Mouse (Mus musculus): ENCODE data around the gene Ksr1. TPM values are rescaled to one million over a fixed set of nuclear protein-coding genes. Genes with fewer than 3 reads are reported as not detected.

Ksr1 gene
- polyA plus RNA-seq, 1 experiment: 14.5 TPM

DNA sequence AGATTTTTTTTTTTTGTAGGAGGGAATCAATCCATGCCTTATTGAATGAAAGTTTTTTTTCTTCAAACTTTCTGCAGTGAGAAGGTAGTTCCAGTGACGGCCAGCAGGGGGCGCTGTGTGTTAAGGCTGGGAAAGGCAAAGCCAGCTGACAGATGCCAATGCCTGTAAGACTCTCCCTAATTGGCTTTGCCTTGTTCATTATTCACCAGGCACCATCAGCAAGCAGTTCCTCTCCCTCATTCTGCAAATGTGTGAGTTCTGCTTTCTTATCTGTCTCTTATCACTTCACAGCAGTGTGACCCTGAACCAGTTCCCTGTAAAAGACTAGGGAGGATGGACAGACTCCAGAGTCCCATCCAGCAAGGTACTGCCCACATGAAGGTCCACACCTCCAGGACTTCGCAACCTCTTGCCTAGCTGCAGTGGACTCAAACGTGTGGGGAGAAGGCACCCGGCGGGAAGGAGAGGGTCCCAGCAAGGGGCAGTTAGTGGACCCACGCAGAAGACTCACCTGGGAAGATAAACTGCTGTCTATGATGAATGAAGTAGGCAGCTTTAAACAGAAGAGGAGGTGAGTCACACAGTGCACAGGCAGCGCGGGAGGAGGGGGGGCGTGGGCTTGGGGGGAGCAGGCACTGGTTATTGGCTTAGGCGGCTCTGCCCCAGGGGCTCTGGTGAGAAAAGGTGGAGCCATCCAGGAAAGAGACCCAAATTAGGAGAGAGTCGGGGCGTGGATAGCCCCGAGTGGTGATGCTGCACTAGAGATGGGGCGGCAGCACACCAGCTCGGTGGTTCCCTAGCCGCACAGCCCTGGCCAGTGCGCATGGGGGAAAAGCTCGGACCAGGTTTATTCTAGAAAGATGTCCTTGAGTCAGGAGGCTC, 115.4 kb downstream of the Ksr1 start:
- Histone ChIP-seq H3K4me1 (ENCODE audit: control insufficient read depth, insufficient read depth, insufficient read length) (peaks cover 2% of the 10 kb centered on the region; the same call in 1 of the 2 replicates), H3K27me3 (ENCODE audit: control insufficient read depth, insufficient read depth, low read length) (no peaks in the 10 kb centered on the region), H3K4me3 (ENCODE audit: extremely low read depth, insufficient read depth, insufficient read length) (no peak overlapping the region), H3K27ac (ENCODE audit: insufficient read depth, low read length) (no peak overlapping the region), H3K36me3 (ENCODE audit: control insufficient read depth, insufficient read depth, low read length) (peaks cover 9% of the 10 kb centered on the region)
- peak in 1 of 2 experiments; percentile 75 for DNase-seq (ENCODE audit: low read depth in 1 of 2, low spot score in 2 of 2)
- TF ChIP-seq CTCF (IDR thresholded peaks at IDR 0.05; ENCODE audit: extremely low read depth, insufficient read depth, insufficient read length, insufficient replicate concordance) (peak; percentile 96; the same call in 1 of the 2 replicates), POLR2A (IDR thresholded peaks at IDR 0.05; ENCODE audit: low read depth, low read length) (no peak)
- WGBS: 76% methylated on average over 19 of the region's 19 CpGs

DNA sequence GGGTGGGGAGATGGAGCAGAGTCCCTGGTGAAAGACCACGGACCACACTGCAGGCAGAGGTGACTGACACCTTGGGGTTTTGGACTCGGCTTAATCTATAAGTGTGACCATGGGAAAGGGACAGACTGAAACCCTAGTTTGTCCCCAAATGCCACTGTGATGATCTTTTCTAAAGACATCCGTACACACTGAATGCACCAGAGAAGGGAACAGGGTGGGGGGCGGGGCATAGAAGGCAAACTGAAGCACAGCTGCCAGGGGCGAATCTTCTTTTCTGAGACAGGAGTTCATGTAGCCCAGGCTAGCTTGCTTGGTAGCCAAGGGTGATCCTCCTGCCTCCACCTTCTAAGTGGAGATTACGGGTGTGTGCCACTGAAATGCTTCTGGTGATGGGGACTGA, 122.5 kb downstream of the Ksr1 start:
- 24% methylated on average over 6 of the region's 6 CpGs for WGBS
- H3K4me3 ChIP-seq (ENCODE audit: extremely low read depth, insufficient read depth, insufficient read length): peak overlapping the region; percentile 65

DNA sequence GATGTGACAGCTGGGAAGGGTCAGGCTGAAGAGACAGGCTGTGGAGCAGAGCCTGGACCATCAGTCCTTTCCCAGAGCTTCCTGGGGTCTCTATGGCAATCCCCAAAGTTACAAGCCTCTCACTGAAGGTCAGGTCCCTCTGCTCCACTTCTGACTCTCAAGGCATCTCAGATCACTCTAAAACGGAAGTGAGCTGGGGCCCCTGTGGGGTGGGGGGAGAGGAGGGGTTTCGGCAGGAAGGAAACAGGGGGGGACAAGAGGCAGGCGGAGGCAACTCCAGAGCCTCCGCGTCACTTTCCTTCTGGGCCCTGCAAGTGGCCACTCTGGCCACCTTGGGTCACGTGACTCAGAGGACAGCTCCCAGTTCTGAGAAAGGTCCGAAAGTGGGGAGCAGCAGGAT, 122.9 kb downstream of the Ksr1 start:
- DNase-seq (ENCODE audit: low read depth in 1 of 2, low spot score in 2 of 2): peak in 1 of 2 experiments; percentile 78
- Histone ChIP-seq H3K4me1 (ENCODE audit: control insufficient read depth, insufficient read depth, insufficient read length) (peaks cover 19% of the 10 kb centered on the region; the same call in 1 of the 2 replicates), H3K27me3 (ENCODE audit: control insufficient read depth, insufficient read depth, low read length) (no peaks in the 10 kb centered on the region), H3K4me3 (ENCODE audit: extremely low read depth, insufficient read depth, insufficient read length) (peak overlapping the region; percentile 65), H3K36me3 (ENCODE audit: control insufficient read depth, insufficient read depth, low read length) (peaks cover 7% of the 10 kb centered on the region; the same call in 1 of the 2 replicates), H3K27ac (ENCODE audit: insufficient read depth, low read length) (peak overlapping the region; percentile 92)
- 0% methylated on average over 7 of the region's 7 CpGs for WGBS
- TF ChIP-seq POLR2A (IDR thresholded peaks at IDR 0.05; ENCODE audit: low read depth, low read length): peak; percentile 72
- TF ChIP-seq CTCF (IDR thresholded peaks at IDR 0.05; ENCODE audit: extremely low read depth, insufficient read depth, insufficient read length, insufficient replicate concordance): no peak

More for the DNA sequence above, 122.5 kb downstream of the Ksr1 start:
- Histone ChIP-seq H3K4me1 (ENCODE audit: control insufficient read depth, insufficient read depth, insufficient read length) (peaks cover 19% of the 10 kb centered on the region; the same call in 1 of the 2 replicates), H3K27me3 (ENCODE audit: control insufficient read depth, insufficient read depth, low read length) (no peaks in the 10 kb centered on the region), H3K27ac (ENCODE audit: insufficient read depth, low read length) (peak overlapping the region; percentile 82), H3K36me3 (ENCODE audit: control insufficient read depth, insufficient read depth, low read length) (peaks cover 7% of the 10 kb centered on the region; the same call in 1 of the 2 replicates)
- TF ChIP-seq CTCF (IDR thresholded peaks at IDR 0.05; ENCODE audit: extremely low read depth, insufficient read depth, insufficient read length, insufficient replicate concordance): no peak
- TF ChIP-seq POLR2A (IDR thresholded peaks at IDR 0.05; ENCODE audit: low read depth, low read length): no peak
- DNase-seq (ENCODE audit: low read depth in 1 of 2, low spot score in 2 of 2): no peak

DNA sequence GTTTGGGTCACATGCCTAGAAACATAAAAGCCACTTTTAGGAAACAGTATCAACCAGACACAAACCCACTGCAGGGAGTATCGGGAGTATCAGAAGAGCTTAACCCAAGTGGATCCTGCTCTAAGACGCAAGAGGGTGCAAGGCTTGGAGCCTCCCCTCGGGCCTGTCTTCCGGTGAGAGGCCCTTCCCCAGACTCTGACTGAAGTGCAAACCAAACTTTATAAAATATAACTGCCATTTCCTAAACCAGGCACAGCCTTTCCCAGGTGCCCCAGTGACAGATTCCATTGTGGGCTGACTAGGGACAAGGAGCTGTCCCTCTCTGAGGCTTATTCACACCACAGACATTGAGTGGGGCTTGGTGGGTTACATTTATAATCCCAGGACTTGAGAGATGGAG, 123.4 kb downstream of the Ksr1 start:
- H3K4me3 ChIP-seq (ENCODE audit: extremely low read depth, insufficient read depth, insufficient read length): no peak overlapping the region
- peaks cover 5% of the 10 kb centered on the region; the same call in 1 of the 2 replicates for H3K36me3 ChIP-seq (ENCODE audit: control insufficient read depth, insufficient read depth, low read length)
- 8% methylated on average over 4 of the region's 4 CpGs for WGBS
- no peak for DNase-seq (ENCODE audit: low read depth in 1 of 2, low spot score in 2 of 2)
- peaks cover 19% of the 10 kb centered on the region; the same call in 1 of the 2 replicates for H3K4me1 ChIP-seq (ENCODE audit: control insufficient read depth, insufficient read depth, insufficient read length)
- no peaks in the 10 kb centered on the region for H3K27me3 ChIP-seq (ENCODE audit: control insufficient read depth, insufficient read depth, low read length)
- TF ChIP-seq CTCF (IDR thresholded peaks at IDR 0.05; ENCODE audit: extremely low read depth, insufficient read depth, insufficient read length, insufficient replicate concordance) (no peak), POLR2A (IDR thresholded peaks at IDR 0.05; ENCODE audit: low read depth, low read length) (no peak)
- peak overlapping the region; percentile 92 for H3K27ac ChIP-seq (ENCODE audit: insufficient read depth, low read length)

DNA sequence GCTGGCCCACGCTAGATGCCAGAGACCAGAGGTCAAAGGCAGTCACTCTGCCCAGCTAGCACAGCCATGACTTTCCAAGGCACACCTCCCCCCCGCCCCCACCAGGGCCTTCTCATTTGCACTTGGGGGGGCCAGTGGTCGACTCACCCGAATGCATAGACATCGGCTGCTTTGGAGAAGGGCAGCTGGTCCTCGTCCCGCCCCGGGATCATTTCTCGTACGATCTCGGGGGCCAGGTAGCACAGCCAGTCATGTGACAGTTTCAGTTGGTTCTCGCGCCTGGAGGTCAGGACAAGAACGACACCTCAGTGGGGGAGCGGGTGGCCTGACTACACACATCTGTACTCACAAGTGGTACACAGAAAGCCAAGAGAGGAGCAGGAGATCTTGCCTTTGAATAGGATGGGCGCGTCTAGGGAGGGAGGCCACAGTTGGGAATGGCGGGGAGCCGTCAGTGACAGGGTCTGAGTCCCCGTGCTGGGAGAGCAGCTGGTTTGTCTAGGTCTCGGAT, 125.6 kb downstream of the Ksr1 start:
- no peak for TF ChIP-seq POLR2A (IDR thresholded peaks at IDR 0.05; ENCODE audit: low read depth, low read length)
- no peak for TF ChIP-seq CTCF (IDR thresholded peaks at IDR 0.05; ENCODE audit: extremely low read depth, insufficient read depth, insufficient read length, insufficient replicate concordance)
- peaks cover 2% of the 10 kb centered on the region; the same call in 1 of the 2 replicates for H3K36me3 ChIP-seq (ENCODE audit: control insufficient read depth, insufficient read depth, low read length)
- H3K4me3 ChIP-seq (ENCODE audit: extremely low read depth, insufficient read depth, insufficient read length): no peak overlapping the region
- peaks cover 19% of the 10 kb centered on the region; the same call in 1 of the 2 replicates for H3K4me1 ChIP-seq (ENCODE audit: control insufficient read depth, insufficient read depth, insufficient read length)
- H3K27ac ChIP-seq (ENCODE audit: insufficient read depth, low read length): no peak overlapping the region
- no peaks in the 10 kb centered on the region for H3K27me3 ChIP-seq (ENCODE audit: control insufficient read depth, insufficient read depth, low read length)
- 93% methylated on average over 21 of the region's 21 CpGs for WGBS
- no peak for DNase-seq (ENCODE audit: low read depth in 1 of 2, low spot score in 2 of 2)

DNA sequence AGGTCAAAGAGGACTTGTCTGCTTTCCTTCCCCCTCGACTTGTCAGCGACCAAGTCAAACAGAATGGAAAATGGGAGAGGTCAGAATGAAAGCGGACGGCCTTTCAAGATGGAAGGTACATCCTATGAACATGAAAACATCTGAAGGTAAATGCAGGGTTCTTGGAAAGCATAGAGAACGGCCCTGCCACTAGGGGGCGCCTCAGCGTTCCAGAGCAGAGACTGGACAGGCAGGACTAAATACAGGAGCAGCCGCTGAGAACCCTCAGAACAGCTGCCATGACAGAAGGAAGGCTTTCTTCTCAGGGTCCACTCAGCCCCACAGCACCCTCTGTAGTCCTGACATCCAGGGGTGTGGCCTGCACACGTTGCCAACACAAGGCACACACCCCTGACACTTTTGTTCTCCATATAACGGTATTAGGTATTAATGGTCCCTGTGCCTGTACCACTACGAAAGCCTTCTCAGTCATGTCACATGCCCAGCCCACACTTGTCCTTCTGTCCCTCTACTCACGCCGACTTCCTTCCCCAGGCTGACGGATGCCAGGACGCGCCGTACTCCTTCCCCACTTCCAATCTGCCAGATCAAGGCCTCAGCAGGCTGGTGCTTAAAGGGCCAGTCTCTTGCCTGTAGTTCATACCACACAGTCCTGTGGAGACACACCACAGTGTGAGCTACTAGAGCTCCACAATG, 126.2 kb downstream of the Ksr1 start:
- WGBS: 76% methylated on average over 17 of the region's 17 CpGs
- DNase-seq (ENCODE audit: low read depth in 1 of 2, low spot score in 2 of 2): peak in 1 of 2 experiments; percentile 41
- Histone ChIP-seq H3K27ac (ENCODE audit: insufficient read depth, low read length) (no peak overlapping the region), H3K36me3 (ENCODE audit: control insufficient read depth, insufficient read depth, low read length) (peaks cover 2% of the 10 kb centered on the region; the same call in 1 of the 2 replicates), H3K27me3 (ENCODE audit: control insufficient read depth, insufficient read depth, low read length) (no peaks in the 10 kb centered on the region), H3K4me3 (ENCODE audit: extremely low read depth, insufficient read depth, insufficient read length) (no peak overlapping the region), H3K4me1 (ENCODE audit: control insufficient read depth, insufficient read depth, insufficient read length) (peaks cover 19% of the 10 kb centered on the region; the same call in 1 of the 2 replicates)
- TF ChIP-seq CTCF (IDR thresholded peaks at IDR 0.05; ENCODE audit: extremely low read depth, insufficient read depth, insufficient read length, insufficient replicate concordance) (peak; percentile 54; the same call in 1 of the 2 replicates), POLR2A (IDR thresholded peaks at IDR 0.05; ENCODE audit: low read depth, low read length) (no peak)
